Mouse (Mus musculus): ENCODE data around the gene Zbtb20.

Zbtb20 gene

GRCm38 (mm10) chr16:43482738-43483137 is 607.1 kb downstream of the Zbtb20 start:
- no peak for DNase-seq (ENCODE audit: low spot score in 2 of 2)

- DNase-seq (ENCODE audit: low spot score in 2 of 2) = no peak
Measured at GRCm38 (mm10) chr16:43484400-43484799, 608.7 kb downstream of the Zbtb20 start.

GRCm38 (mm10) chr16:43489362-43489761 is 613.7 kb downstream of the Zbtb20 start:
- no peak for DNase-seq (ENCODE audit: low spot score in 2 of 2)

GRCm38 (mm10) chr16:43489984-43490383 is 614.3 kb downstream of the Zbtb20 start:
- DNase-seq (ENCODE audit: low spot score in 2 of 2) = no peak

GRCm38 (mm10) chr16:43492863-43493262 is 617.2 kb downstream of the Zbtb20 start:
- no peak for DNase-seq (ENCODE audit: low spot score in 2 of 2)

GRCm38 (mm10) chr16:43493596-43494385 is 618.1 kb downstream of the Zbtb20 start:
- DNase-seq (ENCODE audit: low spot score in 2 of 2) = no peak

GRCm38 (mm10) chr16:43495175-43495818 is 619.6 kb downstream of the Zbtb20 start:
- no peak for DNase-seq (ENCODE audit: low spot score in 2 of 2)

- no peak for DNase-seq (ENCODE audit: low spot score in 2 of 2)
Measured at GRCm38 (mm10) chr16:43497093-43497492, 621.4 kb downstream of the Zbtb20 start.

- DNase-seq (ENCODE audit: low spot score in 2 of 2) = no peak
Measured at GRCm38 (mm10) chr16:43500132-43500853, 624.6 kb downstream of the Zbtb20 start.

GRCm38 (mm10) chr16:43501284-43501683 is 625.6 kb downstream of the Zbtb20 start:
- no peak for DNase-seq (ENCODE audit: low spot score in 2 of 2)

- DNase-seq (ENCODE audit: low spot score in 2 of 2) = no peak
Measured at GRCm38 (mm10) chr16:43502339-43503009, 626.8 kb downstream of the Zbtb20 start.

GRCm38 (mm10) chr16:43503010-43503635 is 627.4 kb downstream of the Zbtb20 start:
- DNase-seq (ENCODE audit: low spot score in 2 of 2) = no peak

- no peak for DNase-seq (ENCODE audit: low spot score in 2 of 2)
Measured at GRCm38 (mm10) chr16:43503636-43504010, 627.9 kb downstream of the Zbtb20 start.

- DNase-seq (ENCODE audit: low spot score in 2 of 2) = no peak
Measured at GRCm38 (mm10) chr16:43504151-43504550, 628.5 kb downstream of the Zbtb20 start.

- no peak for DNase-seq (ENCODE audit: low spot score in 2 of 2)
Measured at GRCm38 (mm10) chr16:43504556-43504955, 628.9 kb downstream of the Zbtb20 start.

GRCm38 (mm10) chr16:43505314-43505950 is 629.8 kb downstream of the Zbtb20 start:
- no peak for DNase-seq (ENCODE audit: low spot score in 2 of 2)

- DNase-seq (ENCODE audit: low spot score in 2 of 2) = no peak
Measured at GRCm38 (mm10) chr16:43506189-43506751, 630.6 kb downstream of the Zbtb20 start.

GRCm38 (mm10) chr16:43506771-43507405 is 631.2 kb downstream of the Zbtb20 start:
- no peak for DNase-seq (ENCODE audit: low spot score in 2 of 2)

GRCm38 (mm10) chr16:43508166-43508998 is 632.7 kb downstream of the Zbtb20 start:
- DNase-seq (ENCODE audit: low spot score in 2 of 2) = no peak

Measured in thymus, postnatal 10 days (tissue).